Comparison of ENCODE assay signal across 15 mouse cellular contexts in genomic region chr8:84780949-84781680, GRCm38 (mm10). TPM values are rescaled to one million over a fixed set of nuclear protein-coding genes. Genes with fewer than 3 reads are reported as not detected.
DNase-seq lines count a peak whose midpoint lies in the region; ATAC-seq and TF ChIP-seq lines count a peak whose summit lies in the region.
"Had no signal": no experiment of that assay in that cellular context is flagged by ENCODE, and none has a peak within 500 bp of the region (broad histone marks: within the 10 kb centered on the region; RNA-seq: fewer than 3 reads in every experiment).

No protein-coding gene starts in this region.

- peaks cover 20 to 40% of the 10 kb centered on the region in 2 experiments; a peak in 3 of 4 replicates for H3K4me1 ChIP-seq in heart, embryonic 14.5 days (ENCODE audit: control insufficient read depth in 2 of 2, insufficient read depth in 2 of 2, low read length in 2 of 2)
- peaks cover 8% of the 10 kb centered on the region for H3K4me1 ChIP-seq in embryonic facial prominence, embryonic 10.5 days
- H3K4me1 ChIP-seq in hindbrain, postnatal 0 days (ENCODE audit: insufficient read depth, low read length): peaks cover 43% of the 10 kb centered on the region
- H3K4me1 ChIP-seq: liver, embryonic 12.5 days had no signal

- no peak overlapping the region for H3K4me2 ChIP-seq in heart, embryonic 14.5 days (ENCODE audit: low read length)
- no peak overlapping the region for H3K4me2 ChIP-seq in hindbrain, postnatal 0 days (ENCODE audit: low read depth, low read length)
- H3K4me2 ChIP-seq: heart, embryonic 15.5 days; liver, embryonic 12.5 days had no signal

- ATAC-seq in heart, embryonic 14.5 days (ENCODE audit: insufficient number of reproducible peaks, insufficient read depth, low FRiP score, low read depth): no peak
- peak; percentile 36 for ATAC-seq in hindbrain, postnatal 0 days
- ATAC-seq: intestine, embryonic 16.5 days; liver, embryonic 12.5 days had no signal

- no peak overlapping the region for H3K27ac ChIP-seq in heart, embryonic 14.5 days (replicated peaks in 1 of 2; ENCODE audit: control insufficient read depth in 1 of 2, insufficient read depth in 1 of 2, low read depth in 2 of 2, low read length in 2 of 2)
- H3K27ac ChIP-seq in embryonic facial prominence, embryonic 10.5 days (replicated peaks): no peak overlapping the region
- H3K27ac ChIP-seq in hindbrain, postnatal 0 days: peak overlapping the region; percentile 90
- H3K27ac ChIP-seq: heart, embryonic 15.5 days; liver, embryonic 12.5 days had no signal

- H3K9ac ChIP-seq in heart, embryonic 14.5 days (ENCODE audit: low read length): 0 out of 2 replicates have a peak overlapping the region, but pooled peaks have one; percentile 30
- peak overlapping the region; percentile 28; the same call in 1 of the 2 replicates for H3K9ac ChIP-seq in hindbrain, postnatal 0 days (replicated peaks; ENCODE audit: low read length)
- H3K9ac ChIP-seq: heart, embryonic 15.5 days; liver, embryonic 12.5 days had no signal

- TF ChIP-seq CTCF in hindbrain, postnatal 0 days (IDR thresholded peaks at IDR 0.05; ENCODE audit: low read depth): no peak

- 55% methylated on average over 4 of the region's 6 CpGs for WGBS in heart, embryonic 14.5 days
- WGBS in embryonic facial prominence, embryonic 10.5 days: 3% methylated on average over 6 of the region's 6 CpGs
- WGBS in hindbrain, postnatal 0 days: 30% methylated on average over 6 of the region's 6 CpGs

- H3K4me3 ChIP-seq in heart, embryonic 14.5 days (ENCODE audit: control insufficient read depth in 1 of 2, insufficient read depth in 1 of 2, low read depth in 1 of 2, low read length in 2 of 2): no peak overlapping the region
- no peak overlapping the region for H3K4me3 ChIP-seq in embryonic facial prominence, embryonic 10.5 days
- no peak overlapping the region for H3K4me3 ChIP-seq in hindbrain, postnatal 0 days (ENCODE audit: low read length)
- H3K4me3 ChIP-seq: heart, embryonic 15.5 days; liver, embryonic 12.5 days had no signal

- H3K36me3 ChIP-seq in heart, embryonic 14.5 days (ENCODE audit: control insufficient read depth, insufficient read depth, low read length): no peaks in the 10 kb centered on the region
- H3K36me3 ChIP-seq in embryonic facial prominence, embryonic 10.5 days (replicated peaks): no peaks in the 10 kb centered on the region
- H3K36me3 ChIP-seq in hindbrain, postnatal 0 days (ENCODE audit: insufficient read depth, low read length): no peaks in the 10 kb centered on the region
- H3K36me3 ChIP-seq: heart, embryonic 15.5 days; liver, embryonic 12.5 days had no signal

- H3K27me3 ChIP-seq in heart, embryonic 14.5 days (ENCODE audit: control insufficient read depth, insufficient read depth, low read length): peaks cover 97% of the 10 kb centered on the region
- peaks cover 100% of the 10 kb centered on the region for H3K27me3 ChIP-seq in embryonic facial prominence, embryonic 10.5 days (replicated peaks; ENCODE audit: low read depth, poor library complexity, severe bottlenecking)
- peaks cover 13% of the 10 kb centered on the region for H3K27me3 ChIP-seq in hindbrain, postnatal 0 days (ENCODE audit: insufficient read depth, low read length)

- no peak for DNase-seq in heart, adult 8-10 months (ENCODE audit: low spot score)
- DNase-seq in Muller cell, postnatal 12 days (ENCODE audit: inconsistent ontology term): peak; percentile 69
- DNase-seq in embryonic facial prominence, embryonic 10.5 days (ENCODE audit: low spot score): peak; percentile 44
- DNase-seq in hindbrain, postnatal 0 days (ENCODE audit: low spot score): peak; percentile 38
- no peak for DNase-seq in thymus, postnatal 14 days
- no peak for DNase-seq in kidney, postnatal 10 days
- no peak for DNase-seq in thymus, postnatal 0 days (ENCODE audit: low spot score)
- DNase-seq: adrenal gland, adult 2 months; gastrocnemius, postnatal 10 days; layer of hippocampus, adult 9-11 months; lung, postnatal 14 days had no signal

- no peaks in the 10 kb centered on the region for H3K9me3 ChIP-seq in heart, embryonic 14.5 days (ENCODE audit: control insufficient read depth, low read length)
- no peaks in the 10 kb centered on the region for H3K9me3 ChIP-seq in embryonic facial prominence, embryonic 10.5 days
- no peaks in the 10 kb centered on the region for H3K9me3 ChIP-seq in hindbrain, postnatal 0 days (ENCODE audit: low read length)
- H3K9me3 ChIP-seq: heart, embryonic 15.5 days; liver, embryonic 12.5 days had no signal

RNA-seq across cellular contexts. Expression of gene Nfix, which starts 19.0 kb away (rescaled TPM):
- polyA plus RNA-seq in heart, embryonic 14.5 days (2014; fragmentation: Nextera tagmentation; extraction: Ambion mirVana): 16.3 and 16.8 TPM in 2 replicates
- total RNA-seq in heart, adult 8-10 months (2022): 100 to 1,000 TPM; 288 to 356 (median 295) TPM
- 0.29 and 0.77 TPM in 2 replicates for polyA plus RNA-seq in embryonic facial prominence, embryonic 10.5 days (2016; fragmentation: Nextera tagmentation; extraction: Ambion mirVana)
- total RNA-seq in hindbrain, postnatal 0 days (2014; rRNA removed): 90.4 and 92.5 TPM in 2 replicates
- 123 and 126 TPM in 2 replicates for polyA plus RNA-seq in hindbrain, postnatal 0 days (2015; fragmentation: Nextera tagmentation; extraction: Ambion mirVana)
- polyA plus RNA-seq in thymus, postnatal 0 days (2015; fragmentation: Nextera tagmentation; extraction: Ambion mirVana): 7.2 and 11.7 TPM in 2 replicates

RNA-seq across cellular contexts. Expression of gene Dand5, which starts 41.5 kb away (rescaled TPM):
- 5.9 and 6.6 TPM in 2 replicates for polyA plus RNA-seq in heart, embryonic 14.5 days (2014; fragmentation: Nextera tagmentation; extraction: Ambion mirVana)
- 10 to 100 TPM; 10.3 to 13.2 (median 12.0) TPM for total RNA-seq in heart, adult 8-10 months (2022)
- 2.8 and 3.0 TPM in 2 replicates for polyA plus RNA-seq in embryonic facial prominence, embryonic 10.5 days (2016; fragmentation: Nextera tagmentation; extraction: Ambion mirVana)
- 6.6 and 7.2 TPM in 2 replicates for total RNA-seq in hindbrain, postnatal 0 days (2014; rRNA removed)
- polyA plus RNA-seq in hindbrain, postnatal 0 days (2015; fragmentation: Nextera tagmentation; extraction: Ambion mirVana): 12.3 and 12.5 TPM in 2 replicates
- polyA plus RNA-seq in thymus, postnatal 0 days (2015; fragmentation: Nextera tagmentation; extraction: Ambion mirVana): 4.0 and 4.4 TPM in 2 replicates

RNA-seq across cellular contexts. Expression of gene Gadd45gip1, which starts 50.2 kb away (rescaled TPM):
- 49.9 and 53.0 TPM in 2 replicates for polyA plus RNA-seq in heart, embryonic 14.5 days (2014; fragmentation: Nextera tagmentation; extraction: Ambion mirVana)
- total RNA-seq in heart, adult 8-10 months (2022): 10 to 100 TPM; 31.0 to 34.9 (median 33.1) TPM
- polyA plus RNA-seq in embryonic facial prominence, embryonic 10.5 days (2016; fragmentation: Nextera tagmentation; extraction: Ambion mirVana): 45.2 and 47.3 TPM in 2 replicates
- total RNA-seq in hindbrain, postnatal 0 days (2014; rRNA removed): 33.0 and 34.1 TPM in 2 replicates
- 43.4 and 45.3 TPM in 2 replicates for polyA plus RNA-seq in hindbrain, postnatal 0 days (2015; fragmentation: Nextera tagmentation; extraction: Ambion mirVana)
- polyA plus RNA-seq in thymus, postnatal 0 days (2015; fragmentation: Nextera tagmentation; extraction: Ambion mirVana): 56.4 and 57.4 TPM in 2 replicates

RNA-seq across cellular contexts. Expression of gene G430095P16Rik, which starts 58.3 kb away (rescaled TPM):
- polyA plus RNA-seq in heart, embryonic 14.5 days (2014; fragmentation: Nextera tagmentation; extraction: Ambion mirVana): 5.2 and 5.9 TPM in 2 replicates
- under 1 TPM in 1 of 4 experiments, not detected in 3; 0.66 TPM for total RNA-seq in heart, adult 8-10 months (2022)
- 1.6 and 3.6 TPM in 2 replicates for polyA plus RNA-seq in embryonic facial prominence, embryonic 10.5 days (2016; fragmentation: Nextera tagmentation; extraction: Ambion mirVana)
- 1.2 TPM in 1 of 2 replicates, not detected in the other for total RNA-seq in hindbrain, postnatal 0 days (2014; rRNA removed)
- 1.1 and 1.7 TPM in 2 replicates for polyA plus RNA-seq in hindbrain, postnatal 0 days (2015; fragmentation: Nextera tagmentation; extraction: Ambion mirVana)
- polyA plus RNA-seq in thymus, postnatal 0 days (2015; fragmentation: Nextera tagmentation; extraction: Ambion mirVana): 2.4 and 3.6 TPM in 2 replicates

RNA-seq across cellular contexts. Expression of gene Rad23a, which starts 59.4 kb away (rescaled TPM):
- 122 and 125 TPM in 2 replicates for polyA plus RNA-seq in heart, embryonic 14.5 days (2014; fragmentation: Nextera tagmentation; extraction: Ambion mirVana)
- total RNA-seq in heart, adult 8-10 months (2022): 10 to 100 TPM; 82.8 to 92.9 (median 89.3) TPM
- 112 and 122 TPM in 2 replicates for polyA plus RNA-seq in embryonic facial prominence, embryonic 10.5 days (2016; fragmentation: Nextera tagmentation; extraction: Ambion mirVana)
- 62.5 and 68.1 TPM in 2 replicates for total RNA-seq in hindbrain, postnatal 0 days (2014; rRNA removed)
- polyA plus RNA-seq in hindbrain, postnatal 0 days (2015; fragmentation: Nextera tagmentation; extraction: Ambion mirVana): 90.6 and 98.0 TPM in 2 replicates
- polyA plus RNA-seq in thymus, postnatal 0 days (2015; fragmentation: Nextera tagmentation; extraction: Ambion mirVana): 120 and 141 TPM in 2 replicates

Comparison
In these comparisons a context has a peak if more than half of its experiments do, and no peak if none do; other contexts are left out.
1. DNase-seq: peak in Muller cell, postnatal 12 days (single experiment), embryonic facial prominence, embryonic 10.5 days (single experiment) and hindbrain, postnatal 0 days (single experiment); none in heart, adult 8-10 months (single experiment), thymus, postnatal 14 days (single experiment), kidney, postnatal 10 days (single experiment) and thymus, postnatal 0 days (single experiment).